Mouse (Mus musculus) liver, embryonic 16.5 days (tissue): ENCODE measurements around the gene Il1r1. TPM values are rescaled to one million over a fixed set of nuclear protein-coding genes. Genes with fewer than 3 reads are reported as not detected.

Experiments
- ATAC-seq: fragments of 200-750 bp; cut with Nextera tagmentation; 2 replicates; pipeline ENCODE4 v1.8.0; 2017; ENCODE audit warnings: low read depth, mild to moderate bottlenecking, moderate number of reproducible peaks, moderate library complexity
- H3K27ac ChIP-seq: fragments of 300-500 bp; sonication (generic); 2 replicates; pipeline ENCODE4 v1.5.1; 2014; ENCODE audit warnings: mild to moderate bottlenecking, low read length
- H3K27me3 ChIP-seq: fragments of 300-500 bp; sonication (generic); 2 replicates; pipeline ENCODE4 v1.6.1; 2014; ENCODE audit warnings: low read depth, low read length, mixed read lengths; ENCODE audit not compliant: control insufficient read depth, insufficient read depth
- H3K36me3 ChIP-seq: fragments of 300-500 bp; sonication (generic); 2 replicates; pipeline ENCODE4 v1.6.1; 2014; ENCODE audit warnings: mild to moderate bottlenecking; ENCODE audit not compliant: control insufficient read depth, insufficient read depth
- H3K4me1 ChIP-seq: fragments of 300-500 bp; sonication (generic); 2 replicates; pipeline ENCODE4 v1.6.1; 2014; ENCODE audit warnings: low read depth, low read length, mixed read lengths; ENCODE audit not compliant: control insufficient read depth
- H3K4me2 ChIP-seq: fragments of 300-500 bp; sonication (generic); 2 replicates; pipeline ENCODE4 v1.6.1; 2014; ENCODE audit warnings: low read depth, low read length, mixed read lengths
- H3K4me3 ChIP-seq: fragments of 300-500 bp; sonication (generic); 2 replicates; pipeline ENCODE4 v1.5.1; 2014; ENCODE audit warnings: low read depth, mild to moderate bottlenecking, low read length
- H3K9ac ChIP-seq: fragments of 300-500 bp; sonication (generic); 2 replicates; pipeline ENCODE4 v1.6.1; 2014; ENCODE audit warnings: low read depth, low read length
- H3K9me3 ChIP-seq: fragments of 300-500 bp; sonication (generic); replicated peaks from 2 replicates; pipeline ENCODE4 v1.6.1; 2016; ENCODE audit warnings: low read length; ENCODE audit not compliant: control insufficient read depth
- WGBS: fragments of 180-500 bp; shearing (Covaris S2); extraction: QIAGEN DNeasy Blood & Tissue Kit; methylation state at CpG from one replicate; pipeline ENCODE4 v1.1.7; 2014; ENCODE audit not compliant: insufficient replicate concordance; 5-methylcytosine and 5-hydroxymethylcytosine counted together
- polyA plus RNA-seq: library from polyadenylated mRNA; unstranded; fragments of >200 nt; fragmentation: Nextera tagmentation; extraction: Ambion mirVana; gene quantifications from 2 replicates; pipeline ENCODE4 v1.2.1, GENCODE M21; 2015

Gene Il1r1
- polyA plus RNA-seq, 1 experiment from 2014 or later = 7.2 TPM

DNA sequence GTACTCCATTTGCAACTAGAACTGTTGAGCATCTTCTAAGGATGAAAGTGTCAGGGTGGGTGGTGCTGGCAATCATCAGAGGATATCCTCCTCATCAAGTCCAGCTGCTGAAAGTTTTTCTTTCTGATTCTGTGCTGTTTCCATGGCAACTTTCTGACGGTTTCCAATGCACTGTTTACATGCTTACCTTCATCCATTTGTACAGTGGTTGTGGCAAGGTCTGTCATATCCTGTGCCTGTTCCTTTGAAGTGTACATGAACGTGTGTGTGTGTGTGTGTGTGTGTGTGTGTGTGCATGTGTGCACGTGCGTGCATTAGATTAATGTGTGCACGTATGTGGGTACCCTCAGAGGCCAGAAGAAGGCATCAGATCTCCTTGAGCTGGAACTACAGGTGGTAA, 34.9 kb upstream of the Il1r1 start:
- H3K4me1 ChIP-seq = no peaks in the 10 kb centered on the region
- ATAC-seq = no peak
- 48% methylated on average over 5 of the region's 5 CpGs for WGBS

DNA sequence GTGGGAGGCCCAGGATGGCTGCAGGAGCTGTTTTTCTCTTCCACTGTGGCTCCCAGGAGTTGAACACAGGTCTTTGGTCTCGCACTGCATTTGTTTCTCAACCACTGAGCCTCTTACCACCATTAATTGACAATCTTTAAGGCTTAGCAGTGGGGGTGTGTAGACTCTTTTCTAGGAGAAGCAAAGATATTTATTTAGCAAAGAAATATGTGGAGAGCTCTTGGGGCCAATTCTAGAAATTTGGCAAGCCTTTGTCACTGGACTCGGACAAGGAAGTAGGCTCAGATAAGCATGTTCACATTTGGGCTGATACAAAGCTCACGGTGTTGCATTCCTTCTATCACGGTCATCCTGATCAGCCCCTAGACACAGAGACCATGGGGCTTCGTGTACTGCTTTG, 34.0 kb upstream of the Il1r1 start:
- Histone ChIP-seq H3K27ac (no peak overlapping the region), H3K9me3 (no peaks in the 10 kb centered on the region), H3K4me3 (no peak overlapping the region), H3K4me1 (no peaks in the 10 kb centered on the region), H3K9ac (no peak overlapping the region), H3K4me2 (no peak overlapping the region), H3K36me3 (no peaks in the 10 kb centered on the region), H3K27me3 (no peaks in the 10 kb centered on the region)
- no peak for ATAC-seq
- WGBS = 62% methylated on average over 5 of the region's 5 CpGs

More for the DNA sequence above, 34.9 kb upstream of the Il1r1 start:
- no peaks in the 10 kb centered on the region for H3K9me3 ChIP-seq
- H3K4me2 ChIP-seq = no peak overlapping the region
- no peaks in the 10 kb centered on the region for H3K36me3 ChIP-seq
- no peak overlapping the region for H3K4me3 ChIP-seq
- no peak overlapping the region for H3K9ac ChIP-seq
- H3K27me3 ChIP-seq = no peaks in the 10 kb centered on the region
- H3K27ac ChIP-seq = no peak overlapping the region

DNA sequence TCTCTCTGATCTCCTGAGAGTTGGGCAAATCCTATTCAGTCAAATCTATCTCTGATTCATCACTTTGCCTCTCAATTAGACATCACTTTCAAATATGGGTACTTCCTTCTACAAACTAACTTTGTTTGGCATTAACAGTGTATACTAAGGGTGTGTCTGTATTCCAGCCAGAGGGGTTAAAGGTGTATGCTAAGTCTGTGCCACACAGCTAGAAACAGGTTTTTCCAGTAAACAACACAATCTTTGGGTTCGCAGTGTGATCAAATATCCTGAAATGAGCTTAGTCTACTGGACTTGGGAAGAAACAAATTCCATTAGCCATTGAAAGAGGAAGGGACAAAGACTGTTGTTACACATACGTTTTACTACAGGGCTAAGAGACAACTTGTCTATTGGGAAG, 30.6 kb upstream of the Il1r1 start:
- no peaks in the 10 kb centered on the region for H3K27me3 ChIP-seq
- H3K4me2 ChIP-seq = no peak overlapping the region
- no peak for ATAC-seq
- H3K27ac ChIP-seq = no peak overlapping the region
- H3K36me3 ChIP-seq = no peaks in the 10 kb centered on the region
- no peak overlapping the region for H3K4me3 ChIP-seq
- H3K4me1 ChIP-seq = no peaks in the 10 kb centered on the region
- WGBS = 51% methylated on average over 2 of the region's 2 CpGs
- H3K9ac ChIP-seq = no peak overlapping the region
- no peaks in the 10 kb centered on the region for H3K9me3 ChIP-seq

DNA sequence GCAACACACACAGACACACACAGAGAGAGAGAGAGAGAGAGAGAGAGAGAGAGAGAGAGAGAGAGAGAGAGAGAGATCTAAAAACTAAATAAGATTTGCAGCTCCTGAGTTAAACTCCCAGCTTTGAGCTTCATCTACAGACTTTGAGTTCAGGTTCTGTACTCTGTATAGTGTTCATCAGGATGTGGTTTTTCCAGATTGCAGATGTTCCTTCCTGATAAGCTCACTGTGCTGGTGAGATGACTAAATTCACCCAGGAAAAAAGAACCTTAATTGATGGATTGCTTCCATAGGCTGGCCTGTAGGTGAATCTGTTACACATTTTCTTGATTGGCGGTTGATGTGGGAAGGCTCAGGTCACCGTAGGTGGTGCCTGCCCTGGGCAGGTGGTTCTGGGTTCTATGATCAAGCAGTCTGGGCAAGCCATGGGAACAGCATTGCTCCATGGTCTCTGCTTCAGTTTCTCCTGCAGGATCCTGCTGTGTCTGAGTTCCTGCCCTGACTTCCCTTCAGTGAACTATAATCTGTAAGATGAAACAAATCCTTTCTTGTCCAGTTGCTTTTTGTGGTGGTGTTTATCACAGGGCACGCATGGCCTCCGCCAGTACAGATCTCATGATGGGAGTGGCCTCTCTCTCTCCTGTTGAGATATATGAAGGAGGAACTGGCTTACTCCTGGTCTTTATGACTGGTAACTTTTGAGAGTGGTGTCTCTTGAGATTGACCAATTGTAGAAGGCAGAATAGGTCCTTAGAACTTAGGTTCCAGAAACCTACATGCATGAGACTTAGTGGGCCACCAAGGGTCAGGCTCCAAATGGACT, 11.3 kb upstream of the Il1r1 start:
- no peaks in the 10 kb centered on the region for H3K36me3 ChIP-seq
- ATAC-seq = no peak
- WGBS = 27% methylated on average over 4 of the region's 4 CpGs

DNA sequence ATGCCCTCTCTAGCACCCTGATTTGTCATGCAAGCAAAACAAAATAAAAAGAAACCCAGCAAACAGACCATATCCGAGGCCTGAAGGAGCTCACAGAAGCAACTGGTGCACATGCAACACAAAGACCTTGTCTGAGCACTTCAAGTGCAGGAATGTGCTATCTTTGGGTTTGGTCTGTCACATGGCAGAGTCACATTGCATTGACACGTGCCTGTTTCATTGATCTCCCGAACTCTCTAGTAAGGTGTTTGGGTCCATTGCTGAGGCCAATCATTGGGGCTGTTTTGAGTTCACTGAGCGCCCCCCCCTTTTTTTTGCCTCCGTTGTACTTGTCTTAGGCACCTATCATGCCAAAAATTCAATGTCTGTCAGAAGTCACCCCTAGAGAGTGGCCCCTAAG, 7.4 kb upstream of the Il1r1 start:
- Histone ChIP-seq H3K27ac (no peak overlapping the region), H3K4me2 (no peak overlapping the region), H3K4me1 (0 out of 2 replicates have a peak, but pooled peaks cover 2% of the 10 kb centered on the region), H3K9ac (no peak overlapping the region), H3K36me3 (no peaks in the 10 kb centered on the region), H3K9me3 (no peaks in the 10 kb centered on the region), H3K27me3 (no peaks in the 10 kb centered on the region), H3K4me3 (no peak overlapping the region)
- no peak for ATAC-seq
- 62% methylated on average over 5 of the region's 5 CpGs for WGBS

More for the DNA sequence above, 11.3 kb upstream of the Il1r1 start:
- no peak overlapping the region for H3K9ac ChIP-seq
- H3K27me3 ChIP-seq = no peaks in the 10 kb centered on the region
- H3K4me3 ChIP-seq = no peak overlapping the region
- no peaks in the 10 kb centered on the region for H3K9me3 ChIP-seq
- no peak overlapping the region for H3K27ac ChIP-seq
- no peak overlapping the region for H3K4me2 ChIP-seq
- no peaks in the 10 kb centered on the region for H3K4me1 ChIP-seq

DNA sequence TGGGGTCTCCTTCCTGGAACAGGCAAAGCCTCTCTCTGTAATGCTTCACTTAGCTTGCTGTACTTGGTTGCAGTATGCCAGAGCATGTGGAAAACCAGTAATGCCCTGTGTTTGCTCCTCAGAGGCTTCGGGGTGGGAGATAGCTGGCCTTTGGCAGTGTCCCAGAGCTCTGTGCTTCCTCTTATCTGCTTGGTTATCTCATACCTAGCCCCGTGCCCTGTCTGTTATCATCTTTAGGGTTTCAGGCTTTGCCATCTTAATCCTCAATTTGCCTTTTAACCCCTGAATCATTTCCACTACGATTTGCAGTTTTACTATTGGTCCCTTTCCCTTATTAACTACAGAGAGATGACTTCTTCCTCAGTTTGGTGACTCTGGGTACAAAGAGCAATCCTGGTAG, 6.3 kb upstream of the Il1r1 start:
- no peaks in the 10 kb centered on the region for H3K36me3 ChIP-seq
- ATAC-seq = no peak
- no peaks in the 10 kb centered on the region for H3K9me3 ChIP-seq
- H3K4me2 ChIP-seq = no peak overlapping the region
- no peak overlapping the region for H3K4me3 ChIP-seq
- H3K4me1 ChIP-seq = 0 out of 2 replicates have a peak, but pooled peaks cover 2% of the 10 kb centered on the region
- no peaks in the 10 kb centered on the region for H3K27me3 ChIP-seq
- 34% methylated on average over 3 of the region's 3 CpGs for WGBS
- no peak overlapping the region for H3K27ac ChIP-seq
- H3K9ac ChIP-seq = no peak overlapping the region

DNA sequence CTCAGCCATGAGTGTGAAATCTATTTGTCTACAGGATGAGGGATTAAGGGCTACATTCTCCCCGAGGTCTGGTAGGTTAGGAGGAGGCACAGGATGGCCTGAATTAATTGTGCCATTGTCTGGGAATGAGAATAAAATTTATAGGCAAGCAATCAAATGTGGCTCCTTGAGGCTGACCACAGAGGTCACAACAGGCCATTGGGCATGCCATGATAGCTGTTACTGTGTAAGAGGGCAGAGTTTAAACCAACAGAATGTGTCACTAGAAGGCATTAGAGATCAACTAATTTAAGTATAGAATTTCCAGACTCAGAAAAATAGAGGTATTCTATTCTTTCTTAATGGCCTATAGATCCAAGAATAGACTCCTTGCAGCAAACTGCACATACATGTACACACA, 4.3 kb upstream of the Il1r1 start:
- no peak overlapping the region for H3K4me3 ChIP-seq
- 52% methylated on average over 1 of the region's 1 CpGs for WGBS

DNA sequence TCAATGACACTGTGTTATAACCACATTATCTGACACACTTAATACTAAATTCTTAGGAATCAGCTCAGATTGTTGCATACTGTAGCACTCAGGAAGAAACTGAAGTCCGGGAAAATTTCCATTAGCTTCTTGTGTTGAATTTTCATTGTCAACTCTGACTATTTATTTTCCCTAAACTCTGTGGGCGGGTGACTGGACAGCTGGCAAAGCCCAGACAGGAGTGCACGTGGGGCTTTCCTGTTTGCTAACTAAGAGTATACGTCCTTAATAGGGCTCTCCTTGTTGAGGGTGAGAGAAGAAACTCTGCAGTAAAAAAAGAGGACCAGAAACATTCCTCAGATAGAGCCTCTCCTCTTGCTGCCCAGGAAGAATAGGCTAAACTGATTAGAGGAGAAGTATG, 3.0 kb upstream of the Il1r1 start:
- ATAC-seq = peak; percentile 49; the same call in 1 of the 2 replicates
- H3K27ac ChIP-seq = no peak overlapping the region
- no peak overlapping the region for H3K4me2 ChIP-seq
- H3K27me3 ChIP-seq = no peaks in the 10 kb centered on the region
- WGBS = 34% methylated on average over 4 of the region's 4 CpGs
- no peak overlapping the region for H3K4me3 ChIP-seq
- H3K4me1 ChIP-seq = peaks cover 9% of the 10 kb centered on the region
- H3K9me3 ChIP-seq = no peaks in the 10 kb centered on the region
- H3K9ac ChIP-seq = no peak overlapping the region
- H3K36me3 ChIP-seq = no peaks in the 10 kb centered on the region

More for the DNA sequence above, 4.3 kb upstream of the Il1r1 start:
- ATAC-seq = no peak
- Histone ChIP-seq H3K4me2 (no peak overlapping the region), H3K9me3 (no peaks in the 10 kb centered on the region), H3K9ac (no peak overlapping the region), H3K27ac (no peak overlapping the region), H3K4me1 (peaks cover 9% of the 10 kb centered on the region), H3K36me3 (no peaks in the 10 kb centered on the region), H3K27me3 (no peaks in the 10 kb centered on the region)

DNA sequence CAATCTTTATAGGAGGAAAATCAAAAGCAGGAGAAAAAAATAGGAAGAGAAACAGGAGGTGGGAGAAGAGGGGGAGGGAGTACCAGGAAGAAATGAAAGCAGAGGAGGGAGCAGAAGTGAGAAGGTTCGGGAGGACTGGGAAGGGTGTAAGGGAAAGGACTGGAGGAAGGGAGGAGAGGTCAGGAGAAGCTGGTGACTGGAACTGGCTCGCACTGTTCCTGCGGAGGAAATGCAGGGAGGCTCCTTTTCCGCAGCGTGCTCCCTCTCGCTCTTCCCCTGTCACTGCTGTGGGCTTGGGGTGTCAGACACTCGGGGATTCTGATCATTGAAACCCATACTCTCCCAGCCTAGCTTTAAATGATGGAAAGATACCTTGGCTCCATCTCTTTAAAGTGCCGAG, 2.2 kb upstream of the Il1r1 start:
- Histone ChIP-seq H3K27me3 (no peaks in the 10 kb centered on the region), H3K4me2 (no peak overlapping the region), H3K9me3 (no peaks in the 10 kb centered on the region), H3K27ac (no peak overlapping the region), H3K4me1 (peaks cover 9% of the 10 kb centered on the region), H3K36me3 (no peaks in the 10 kb centered on the region), H3K4me3 (no peak overlapping the region), H3K9ac (no peak overlapping the region)
- ATAC-seq = no peak
- 54% methylated on average over 8 of the region's 8 CpGs for WGBS
